Mouse (Mus musculus): Measurements from ENCODE around the gene Rab5if. TPM values are rescaled to one million over a fixed set of nuclear protein-coding genes. Genes with fewer than 3 reads are reported as not detected.

The Rab5if gene
- polyA plus RNA-seq, 1 experiment from 2014 or later = 210 TPM

Other genes with a start within 250 kb of the Rab5if start
- 11.3 and 12.1 TPM in 2 replicates for gene Dlgap4, start 249.4 kb upstream of the Rab5if start, polyA plus RNA-seq (2015; fragmentation: Nextera tagmentation; extraction: Ambion mirVana)
- 58.3 and 60.1 TPM in 2 replicates for gene Myl9, start 87.7 kb upstream of the Rab5if start, polyA plus RNA-seq (2015; fragmentation: Nextera tagmentation; extraction: Ambion mirVana)
- 7.2 and 9.0 TPM in 2 replicates for gene Tgif2, start 23.1 kb upstream of the Rab5if start, polyA plus RNA-seq (2015; fragmentation: Nextera tagmentation; extraction: Ambion mirVana)
- gene 4930518I15Rik, start 5.2 kb upstream of the Rab5if start, polyA plus RNA-seq (2015; fragmentation: Nextera tagmentation; extraction: Ambion mirVana) = 1.6 and 2.0 TPM in 2 replicates
- gene Sla2, start 24.1 kb downstream of the Rab5if start, polyA plus RNA-seq (2015; fragmentation: Nextera tagmentation; extraction: Ambion mirVana) = 3.1 and 3.3 TPM in 2 replicates
- gene Ndrg3, start 128.9 kb downstream of the Rab5if start, polyA plus RNA-seq (2015; fragmentation: Nextera tagmentation; extraction: Ambion mirVana) = 41.1 and 45.2 TPM in 2 replicates
- 29.7 and 37.3 TPM in 2 replicates for gene Dsn1, start 144.0 kb downstream of the Rab5if start, polyA plus RNA-seq (2015; fragmentation: Nextera tagmentation; extraction: Ambion mirVana)
- 1.7 and 1.8 TPM in 2 replicates for gene Soga1, start 216.1 kb downstream of the Rab5if start, polyA plus RNA-seq (2015; fragmentation: Nextera tagmentation; extraction: Ambion mirVana)
- not detected in 2 replicates for gene Tldc2, start 223.9 kb downstream of the Rab5if start, polyA plus RNA-seq (2015; fragmentation: Nextera tagmentation; extraction: Ambion mirVana)